Mouse (Mus musculus) bone marrow, adult 2 months (tissue): ENCODE results near the gene Lalba.

Experiments used
- CTCF ChIP-seq: fragments of 200-500 bp; IDR thresholded peaks from 2 replicates; pipeline ENCODE4 v1.5.1; 2011; ENCODE audit warnings: low read length, control low read depth; ENCODE audit not compliant: control insufficient read depth, insufficient read depth
- POLR2A ChIP-seq: fragments of 200-500 bp; IDR thresholded peaks from 2 replicates; pipeline ENCODE4 v1.6.1; 2011; ENCODE audit warnings: low read depth, mild to moderate bottlenecking, control low read depth, low read length, borderline replicate concordance; ENCODE audit not compliant: control insufficient read depth

DNA sequence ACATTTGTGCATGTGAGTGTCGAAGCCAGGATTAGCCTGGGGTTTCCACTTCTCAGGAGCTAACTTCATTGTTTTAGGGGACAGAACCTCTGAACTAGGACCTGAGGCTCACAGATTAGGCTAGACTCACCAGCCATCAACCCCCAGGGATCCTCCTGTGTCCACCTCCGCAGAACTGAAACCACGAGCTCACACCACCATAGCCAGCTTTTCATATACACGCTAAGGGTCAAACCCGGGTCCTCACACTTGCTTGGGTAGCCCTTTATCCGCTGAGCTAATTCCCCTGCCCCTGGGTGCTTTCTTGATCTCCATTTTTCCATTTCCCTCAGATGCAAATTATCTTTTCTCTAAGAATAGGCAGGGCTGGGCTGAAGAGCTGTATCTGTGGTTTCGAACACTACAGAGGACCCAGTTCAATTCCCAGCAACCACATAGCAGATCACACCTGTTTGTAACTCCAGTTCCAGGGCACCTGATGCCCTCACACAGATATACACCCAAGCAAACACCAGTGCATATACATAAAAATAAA is 2.9 kb downstream of the Lalba start:
- TF ChIP-seq POLR2A (no peak), CTCF (no peak)
